Comparison of ENCODE assay signal across 11 mouse cellular contexts in the genomic region with DNA sequence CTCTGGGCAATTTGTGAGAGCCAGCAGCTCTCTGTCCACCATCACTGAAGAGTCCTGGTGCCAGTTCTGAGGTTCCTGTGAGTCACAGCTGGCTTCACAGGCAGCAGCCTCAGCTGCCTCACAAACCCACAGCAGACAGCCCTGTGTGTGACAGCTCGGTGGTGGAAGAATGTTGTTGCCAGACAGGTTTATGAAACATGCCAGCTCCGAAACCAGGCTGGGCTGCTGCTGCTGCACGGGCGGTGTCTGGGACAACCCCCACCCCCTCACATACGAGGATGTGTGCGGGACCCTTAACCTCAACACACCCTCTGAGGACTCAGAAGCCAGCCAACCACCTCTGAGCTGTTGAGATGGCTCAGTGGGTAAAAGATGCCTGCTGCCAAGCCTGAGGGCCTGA. TPM values are rescaled to one million over a fixed set of nuclear protein-coding genes. Genes with fewer than 3 reads are reported as not detected.
A peak's percentile ranks its signal among the peaks of the same experiment; 100 is the strongest.
DNase-seq lines count a peak whose midpoint lies in the region; ATAC-seq and TF ChIP-seq lines count a peak whose summit lies in the region.
"Had no signal": no experiment of that assay in that cellular context is flagged by ENCODE, and none has a peak within 500 bp of the region (broad histone marks: within the 10 kb centered on the region; RNA-seq: fewer than 3 reads in every experiment).

No protein-coding gene starts in this region.

- no peak for TF ChIP-seq CTCF in lung, embryonic 14.5 days (IDR thresholded peaks at IDR 0.05; ENCODE audit: low read depth)

- H3K27ac ChIP-seq in embryonic facial prominence, embryonic 13.5 days: no peak overlapping the region
- no peak overlapping the region for H3K27ac ChIP-seq in embryonic facial prominence, embryonic 10.5 days (replicated peaks)
- no peak overlapping the region for H3K27ac ChIP-seq in lung, embryonic 14.5 days (ENCODE audit: low read depth)
- H3K27ac ChIP-seq: forebrain, embryonic 15.5 days had no signal

- H3K4me3 ChIP-seq in embryonic facial prominence, embryonic 13.5 days: no peak overlapping the region
- H3K4me3 ChIP-seq in embryonic facial prominence, embryonic 10.5 days: no peak overlapping the region
- H3K4me3 ChIP-seq in lung, embryonic 14.5 days (ENCODE audit: low read depth, low read length): no peak overlapping the region
- H3K4me3 ChIP-seq: forebrain, embryonic 15.5 days had no signal

- H3K4me1 ChIP-seq in embryonic facial prominence, embryonic 13.5 days: no peaks in the 10 kb centered on the region; the same call in 1 of the 2 replicates
- H3K4me1 ChIP-seq in embryonic facial prominence, embryonic 10.5 days: peaks cover 12% of the 10 kb centered on the region
- H3K4me1 ChIP-seq in lung, embryonic 14.5 days (ENCODE audit: insufficient read depth): 0 out of 2 replicates have a peak, but pooled peaks cover 3% of the 10 kb centered on the region

- no peak overlapping the region for H3K4me2 ChIP-seq in embryonic facial prominence, embryonic 13.5 days
- H3K4me2 ChIP-seq in lung, embryonic 14.5 days: no peak overlapping the region
- H3K4me2 ChIP-seq: forebrain, embryonic 15.5 days had no signal

- H3K9me3 ChIP-seq in embryonic facial prominence, embryonic 13.5 days: no peaks in the 10 kb centered on the region
- no peaks in the 10 kb centered on the region for H3K9me3 ChIP-seq in embryonic facial prominence, embryonic 10.5 days
- H3K9me3 ChIP-seq in lung, embryonic 14.5 days (ENCODE audit: low read depth, low read length): no peaks in the 10 kb centered on the region
- H3K9me3 ChIP-seq: forebrain, embryonic 15.5 days had no signal

- no peaks in the 10 kb centered on the region; the same call in 1 of the 2 replicates for H3K27me3 ChIP-seq in embryonic facial prominence, embryonic 13.5 days
- H3K27me3 ChIP-seq in embryonic facial prominence, embryonic 10.5 days (replicated peaks; ENCODE audit: low read depth, poor library complexity, severe bottlenecking): no peaks in the 10 kb centered on the region
- no peaks in the 10 kb centered on the region for H3K27me3 ChIP-seq in lung, embryonic 14.5 days (ENCODE audit: insufficient read depth, low read length)
- H3K27me3 ChIP-seq: forebrain, embryonic 15.5 days had no signal

- 0 out of 2 replicates have a peak overlapping the region, but pooled peaks have one; percentile 2 for H3K9ac ChIP-seq in embryonic facial prominence, embryonic 13.5 days
- no peak overlapping the region for H3K9ac ChIP-seq in lung, embryonic 14.5 days
- H3K9ac ChIP-seq: forebrain, embryonic 15.5 days had no signal

- ATAC-seq in embryonic facial prominence, embryonic 13.5 days (ENCODE audit: insufficient number of reproducible peaks, insufficient read depth, low FRiP score, low TSS enrichment, low read depth): 0 out of 2 replicates have a peak, but pooled peaks have one; percentile 50
- 0 out of 2 replicates have a peak, but pooled peaks have one; percentile 38 for ATAC-seq in lung, embryonic 14.5 days (ENCODE audit: insufficient read depth)
- ATAC-seq: forebrain, embryonic 15.5 days had no signal

- H3K36me3 ChIP-seq in embryonic facial prominence, embryonic 13.5 days: no peaks in the 10 kb centered on the region
- no peaks in the 10 kb centered on the region for H3K36me3 ChIP-seq in embryonic facial prominence, embryonic 10.5 days (replicated peaks)
- no peaks in the 10 kb centered on the region for H3K36me3 ChIP-seq in lung, embryonic 14.5 days (ENCODE audit: insufficient read depth)
- H3K36me3 ChIP-seq: forebrain, embryonic 15.5 days had no signal

- DNase-seq in embryonic facial prominence, embryonic 10.5 days (ENCODE audit: low spot score): no peak
- peak; percentile 19 for DNase-seq in lung, embryonic 14.5 days
- DNase-seq in lung, postnatal 14 days: no peak
- DNase-seq in CD4-positive helper T cell, adult 2 months (ENCODE audit: low read depth, low spot score): peak; percentile 39
- DNase-seq in induced T-regulatory cell, adult 2 months (ENCODE audit: low read depth): peak; percentile 20
- DNase-seq in right cerebral cortex, postnatal 10 days (ENCODE audit: low spot score in 2 of 2): no peak
- no peak for DNase-seq in right cerebral cortex, adult 18-20 months
- DNase-seq: cerebellum, adult 9-10 months; kidney, adult 18-20 months had no signal

- WGBS in embryonic facial prominence, embryonic 13.5 days: 44% methylated on average over 6 of the region's 6 CpGs
- WGBS in embryonic facial prominence, embryonic 10.5 days: 70% methylated on average over 6 of the region's 6 CpGs
- 31% methylated on average over 6 of the region's 6 CpGs for WGBS in lung, embryonic 14.5 days

RNA-seq across cellular contexts. Expression of gene Kifc3, which starts 48.0 kb away (rescaled TPM):
- polyA plus RNA-seq in embryonic facial prominence, embryonic 13.5 days (2015; fragmentation: Nextera tagmentation; extraction: Ambion mirVana): 10.6 and 12.2 TPM in 2 replicates
- polyA plus RNA-seq in embryonic facial prominence, embryonic 10.5 days (2016; fragmentation: Nextera tagmentation; extraction: Ambion mirVana): 8.4 and 8.7 TPM in 2 replicates
- 17.3 and 20.7 TPM in 2 replicates for polyA plus RNA-seq in lung, embryonic 14.5 days (2014; fragmentation: Nextera tagmentation; extraction: Ambion mirVana)

Comparison
In these comparisons a context has a peak if more than half of its experiments do, and no peak if none do; other contexts are left out.
1. DNase-seq: peak in lung, embryonic 14.5 days (single experiment), CD4-positive helper T cell, adult 2 months (single experiment) and induced T-regulatory cell, adult 2 months (single experiment); none in embryonic facial prominence, embryonic 10.5 days (single experiment), lung, postnatal 14 days (single experiment), right cerebral cortex, postnatal 10 days (0 of 2) and right cerebral cortex, adult 18-20 months (single experiment).